Mouse (Mus musculus): Measurements from ENCODE around the gene Efcab6. TPM values are rescaled to one million over a fixed set of nuclear protein-coding genes. Genes with fewer than 3 reads are reported as not detected.
"Not testable (repeated sequence)": the region's sequence is repeated elsewhere in the genome, so short reads cannot be mapped to it uniquely, and the experiment has no call there.

Gene Efcab6
- total RNA-seq (2021) = 1 to 10 TPM; 4.6 to 7.3 TPM

GRCm38 (mm10) chr15:84065140-84065539, at the start of gene Efcab6:
TSS of gene Efcab6 (minus strand) at chr15:84065379.
- DNase-seq = no peak

- DNase-seq = no peak
These were observed 48.7 kb upstream of the Efcab6 start for GRCm38 (mm10) chr15:84113873-84114272.

- DNase-seq = no peak
These were observed 43.7 kb upstream of the Efcab6 start for GRCm38 (mm10) chr15:84108899-84109298.

- DNase-seq = no peak
These were observed 40.8 kb upstream of the Efcab6 start for GRCm38 (mm10) chr15:84105924-84106500.

GRCm38 (mm10) chr15:84105105-84105923, 40.1 kb upstream of the Efcab6 start, which contains the start of gene Sult4a1:
TSS of gene Sult4a1 (minus strand) at chr15:84105754.
- DNase-seq = peak; percentile 64 to 65

GRCm38 (mm10) chr15:84104626-84105025, 39.4 kb upstream of the Efcab6 start:
- DNase-seq = no peak

GRCm38 (mm10) chr15:84097536-84097935, 32.4 kb upstream of the Efcab6 start:
- not testable (repeated sequence) for DNase-seq

- DNase-seq = no peak
These were observed 30.9 kb upstream of the Efcab6 start for GRCm38 (mm10) chr15:84096051-84096450.

GRCm38 (mm10) chr15:84094921-84095320, 29.7 kb upstream of the Efcab6 start:
- no peak for DNase-seq

GRCm38 (mm10) chr15:84086775-84087174, 21.6 kb upstream of the Efcab6 start:
- DNase-seq = no peak

- no peak for DNase-seq
These were observed 21.2 kb upstream of the Efcab6 start for GRCm38 (mm10) chr15:84086364-84086763.

- DNase-seq = no peak
These were observed 14.9 kb upstream of the Efcab6 start for GRCm38 (mm10) chr15:84080069-84080468.

GRCm38 (mm10) chr15:84079519-84079918, 14.3 kb upstream of the Efcab6 start:
- no peak for DNase-seq

- DNase-seq = no peak
These were observed 13.5 kb upstream of the Efcab6 start for GRCm38 (mm10) chr15:84078667-84079066.

- no peak for DNase-seq
These were observed 12.0 kb upstream of the Efcab6 start for GRCm38 (mm10) chr15:84077151-84077550.

GRCm38 (mm10) chr15:84074705-84075185, 9.6 kb upstream of the Efcab6 start:
- DNase-seq = no peak

GRCm38 (mm10) chr15:84073911-84074704, 8.9 kb upstream of the Efcab6 start:
- DNase-seq = peak; percentile 65 to 68

- no peak for DNase-seq
These were observed 7.9 kb upstream of the Efcab6 start for GRCm38 (mm10) chr15:84073058-84073457.

GRCm38 (mm10) chr15:84072226-84072625, 7.0 kb upstream of the Efcab6 start:
- DNase-seq = peak; percentile 80 to 81

- no peak for DNase-seq
These were observed 5.0 kb upstream of the Efcab6 start for GRCm38 (mm10) chr15:84070116-84070676.

GRCm38 (mm10) chr15:84069455-84070050, 4.4 kb upstream of the Efcab6 start:
- DNase-seq = no peak

GRCm38 (mm10) chr15:84065701-84066100, 522 bp upstream of the Efcab6 start:
- DNase-seq = no peak
